Mouse (Mus musculus) heart, embryonic 10.5 days (tissue): ENCODE measurements at regions not wholly inside any gene's neighbourhood (a gene's known extent, or its start where the extent isn't known, plus 50 kb on each side); places are given as distances from the start of the nearest gene placed in this dataset.
A peak's percentile ranks its signal among the peaks of the same experiment; 100 is the strongest.

Experiments
- DNase-seq: peaks from one replicate; pipeline ENCODE4 v3.0.0-alpha.2; 2017; ENCODE audit warnings: low spot score
- H3K27ac ChIP-seq: fragments of 300-500 bp; sonication (generic); 2 replicates; pipeline ENCODE4 v1.5.1; 2016; ENCODE audit warnings: mild to moderate bottlenecking
- H3K27me3 ChIP-seq: fragments of 300-500 bp; sonication (generic); 2 replicates; pipeline ENCODE4 v1.6.1; 2016; ENCODE audit warnings: mild to moderate bottlenecking; ENCODE audit not compliant: poor library complexity, insufficient read depth, severe bottlenecking
- H3K36me3 ChIP-seq: fragments of 300-500 bp; sonication (generic); 2 replicates; pipeline ENCODE4 v1.6.1; 2016; ENCODE audit warnings: mild to moderate bottlenecking, moderate library complexity
- H3K4me1 ChIP-seq: fragments of 300-500 bp; sonication (generic); 2 replicates; pipeline ENCODE4 v1.6.1; 2016; ENCODE audit warnings: mild to moderate bottlenecking
- H3K4me3 ChIP-seq: fragments of 300-500 bp; sonication (generic); 2 replicates; pipeline ENCODE4 v1.5.1; 2016; ENCODE audit warnings: mild to moderate bottlenecking, moderate library complexity
- H3K9me3 ChIP-seq: fragments of 300-500 bp; sonication (generic); 2 replicates; pipeline ENCODE4 v1.6.1; 2016; ENCODE audit warnings: mild to moderate bottlenecking, moderate library complexity
- WGBS: fragments of 180-500 bp; shearing (Covaris S2); methylation state at CpG from one replicate; pipeline ENCODE4 v1.1.7; 2016; 5-methylcytosine and 5-hydroxymethylcytosine counted together

- DNase-seq = no peak
- Histone ChIP-seq H3K27ac (no peak overlapping the region), H3K27me3 (no peaks in the 10 kb centered on the region), H3K4me1 (no peaks in the 10 kb centered on the region), H3K9me3 (no peaks in the 10 kb centered on the region), H3K4me3 (no peak overlapping the region), H3K36me3 (no peaks in the 10 kb centered on the region)
- WGBS = 76% methylated on average over 4 of the region's 4 CpGs
These were observed 354.2 kb upstream of the Col3a1 start for GRCm38 (mm10) chr1:44957125-44957524.

DNA sequence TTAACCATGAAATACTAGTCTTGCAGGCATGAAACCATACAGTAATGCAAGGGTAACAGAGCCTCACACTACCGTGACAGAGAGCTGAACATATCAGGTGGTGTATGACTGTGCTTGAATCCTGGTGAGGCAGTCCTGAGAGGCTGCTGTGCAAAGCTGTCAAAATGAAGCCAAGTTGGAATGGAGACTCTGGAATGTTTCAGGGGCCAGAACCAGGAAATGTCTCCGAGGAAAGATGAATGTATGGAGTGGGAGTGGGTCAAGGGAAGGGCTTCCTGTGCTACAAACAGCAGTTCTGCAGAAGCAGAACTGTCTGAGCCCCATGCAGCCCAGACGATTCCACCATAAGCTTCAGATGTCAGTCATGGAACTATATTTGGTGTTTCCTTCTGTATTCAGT is 324.2 kb upstream of the Col3a1 start:
- no peaks in the 10 kb centered on the region for H3K4me1 ChIP-seq
- 41% methylated on average over 3 of the region's 3 CpGs for WGBS
- no peak overlapping the region for H3K4me3 ChIP-seq
- H3K36me3 ChIP-seq = no peaks in the 10 kb centered on the region
- DNase-seq = no peak
- no peak overlapping the region for H3K27ac ChIP-seq
- H3K9me3 ChIP-seq = no peaks in the 10 kb centered on the region
- H3K27me3 ChIP-seq = no peaks in the 10 kb centered on the region

DNA sequence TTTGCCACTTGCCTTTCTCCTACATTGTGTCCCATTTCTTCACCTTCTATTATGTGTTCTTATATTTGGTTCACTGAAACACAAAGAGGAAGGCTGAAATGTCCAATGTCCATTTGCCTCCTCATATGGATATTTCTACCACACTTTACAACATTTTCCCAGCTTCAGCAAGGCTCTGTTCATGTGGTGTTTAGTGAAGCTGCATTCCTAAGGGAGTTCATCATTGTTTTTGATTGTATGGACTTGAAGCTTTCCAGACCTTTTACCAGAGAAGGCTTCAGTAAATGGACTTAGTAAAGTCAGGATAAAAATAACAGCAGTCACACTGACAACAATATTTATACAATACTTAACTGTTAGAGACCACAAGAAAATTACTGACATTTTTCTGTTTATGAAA is 290.8 kb upstream of the Col3a1 start:
- H3K4me1 ChIP-seq = peaks cover 8% of the 10 kb centered on the region; the same call in 1 of the 2 replicates
- peak overlapping the region; percentile 67; the same call in 1 of the 2 replicates for H3K27ac ChIP-seq
- no peak overlapping the region for H3K4me3 ChIP-seq
- no peak for DNase-seq
- H3K36me3 ChIP-seq = no peaks in the 10 kb centered on the region
- H3K27me3 ChIP-seq = no peaks in the 10 kb centered on the region
- no peaks in the 10 kb centered on the region for H3K9me3 ChIP-seq

DNA sequence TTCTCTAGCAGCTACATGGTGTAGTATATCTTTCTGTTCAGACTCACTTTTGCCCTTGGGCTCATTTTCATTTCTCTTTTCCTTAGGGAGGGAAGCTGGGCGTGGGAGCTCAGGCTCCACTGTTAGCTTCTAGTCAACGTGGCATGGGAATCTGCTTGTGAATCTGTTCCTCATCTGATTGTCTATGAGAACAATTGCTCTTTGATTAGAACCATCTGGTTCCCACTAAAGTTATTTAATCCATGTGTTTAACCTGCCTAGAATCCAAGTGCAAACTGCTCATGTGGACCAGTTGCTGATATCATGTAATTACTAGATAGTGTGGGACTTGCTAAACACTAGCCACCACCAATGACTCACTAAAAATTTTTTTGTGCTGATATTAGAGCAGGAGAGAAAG is 290.1 kb upstream of the Col3a1 start:
- WGBS = 49% methylated on average over 2 of the region's 2 CpGs
- Histone ChIP-seq H3K27me3 (no peaks in the 10 kb centered on the region), H3K4me1 (peaks cover 8% of the 10 kb centered on the region; the same call in 1 of the 2 replicates), H3K27ac (peak overlapping the region; percentile 52; the same call in 1 of the 2 replicates), H3K9me3 (no peaks in the 10 kb centered on the region), H3K36me3 (no peaks in the 10 kb centered on the region), H3K4me3 (no peak overlapping the region)
- DNase-seq = no peak

DNA sequence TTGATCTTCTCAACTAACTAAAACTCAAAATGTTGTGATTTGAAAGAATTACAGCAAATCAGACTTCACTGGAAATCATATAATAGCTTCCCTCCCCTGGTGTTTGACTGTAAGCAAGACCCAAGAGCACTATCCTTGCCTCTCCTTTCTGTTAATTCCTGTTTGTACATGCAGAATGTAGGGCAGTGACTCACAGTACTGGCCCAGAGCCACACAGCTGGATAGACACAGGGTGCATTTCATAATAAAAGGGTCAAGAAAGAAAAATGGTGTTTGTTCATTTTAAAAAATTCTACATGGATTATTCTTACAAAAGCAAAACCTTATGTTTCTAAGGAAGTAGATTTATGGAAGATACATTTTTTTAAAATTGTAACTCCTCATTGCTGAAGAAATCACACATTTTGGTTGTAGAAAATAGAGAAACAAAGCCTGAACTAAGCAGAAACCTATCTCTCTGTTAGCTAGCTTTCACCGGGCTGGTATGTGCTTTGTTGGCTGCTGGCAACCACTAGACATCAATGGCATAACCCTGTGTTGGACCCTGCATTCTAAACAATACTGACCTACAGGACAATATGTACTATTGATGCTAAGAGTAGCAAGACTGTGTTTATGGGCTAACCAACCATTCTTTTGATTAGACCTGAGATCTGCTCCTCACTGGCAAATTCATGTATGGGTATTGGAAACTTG is 289.0 kb upstream of the Col3a1 start:
- Histone ChIP-seq H3K36me3 (no peaks in the 10 kb centered on the region), H3K4me1 (peaks cover 8% of the 10 kb centered on the region; the same call in 1 of the 2 replicates), H3K9me3 (no peaks in the 10 kb centered on the region), H3K27me3 (no peaks in the 10 kb centered on the region), H3K4me3 (no peak overlapping the region), H3K27ac (no peak overlapping the region)
- DNase-seq = no peak
- WGBS = 75% methylated on average over 1 of the region's 1 CpGs

DNA sequence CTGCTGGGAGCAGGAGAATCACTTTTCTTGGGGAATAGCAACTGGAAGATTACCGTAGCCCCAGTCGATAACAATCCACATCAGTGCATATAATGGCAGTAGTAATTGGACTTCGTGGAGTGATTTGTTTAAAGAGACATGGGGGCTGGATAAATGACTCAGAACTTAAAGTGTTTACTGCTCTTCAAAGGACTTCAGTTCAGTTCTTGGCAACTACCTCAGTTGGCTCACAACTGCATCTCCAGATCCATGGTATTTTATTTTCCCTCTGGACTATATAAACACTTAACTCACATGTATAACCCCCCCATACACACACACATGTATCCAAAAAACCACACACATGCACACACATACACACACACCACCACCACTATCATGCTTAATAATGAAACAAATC is 288.0 kb upstream of the Col3a1 start:
- H3K4me1 ChIP-seq = peaks cover 8% of the 10 kb centered on the region; the same call in 1 of the 2 replicates
- H3K36me3 ChIP-seq = no peaks in the 10 kb centered on the region
- H3K4me3 ChIP-seq = no peak overlapping the region
- H3K27me3 ChIP-seq = no peaks in the 10 kb centered on the region
- no peak for DNase-seq
- no peak overlapping the region for H3K27ac ChIP-seq
- WGBS = 81% methylated on average over 3 of the region's 3 CpGs
- no peaks in the 10 kb centered on the region for H3K9me3 ChIP-seq

- 63% methylated on average over 4 of the region's 4 CpGs for WGBS
- DNase-seq = no peak
- no peak overlapping the region for H3K27ac ChIP-seq
These were observed 279.8 kb upstream of the Col3a1 start for GRCm38 (mm10) chr1:45031436-45032027.

DNA sequence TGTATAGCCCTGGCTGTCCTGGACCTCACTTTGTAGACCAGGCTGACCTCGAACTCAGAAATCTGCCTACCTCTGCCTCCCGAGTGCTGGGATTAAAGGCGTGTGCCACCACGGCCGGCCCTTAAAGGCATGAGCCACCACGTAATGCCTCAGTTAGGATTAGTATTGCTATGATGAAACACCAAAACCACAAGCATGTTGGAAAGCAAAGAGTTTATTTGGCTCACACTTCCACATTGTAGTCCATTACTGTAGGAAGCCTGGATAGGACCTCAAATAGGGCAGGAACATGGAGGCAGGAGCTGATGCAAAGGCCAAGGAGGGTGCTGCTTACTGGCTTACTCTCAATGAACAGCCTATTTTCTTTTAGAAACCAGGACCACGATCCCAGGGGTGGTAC is 278.0 kb upstream of the Col3a1 start:
- no peaks in the 10 kb centered on the region for H3K9me3 ChIP-seq
- H3K4me3 ChIP-seq = no peak overlapping the region
- H3K27ac ChIP-seq = no peak overlapping the region
- no peak for DNase-seq
- WGBS = 87% methylated on average over 7 of the region's 7 CpGs
- H3K4me1 ChIP-seq = no peaks in the 10 kb centered on the region
- no peaks in the 10 kb centered on the region for H3K36me3 ChIP-seq
- no peaks in the 10 kb centered on the region for H3K27me3 ChIP-seq

More at GRCm38 (mm10) chr1:45031436-45032027, 279.8 kb upstream of the Col3a1 start:
- no peaks in the 10 kb centered on the region for H3K4me1 ChIP-seq
- H3K36me3 ChIP-seq = no peaks in the 10 kb centered on the region
- H3K27me3 ChIP-seq = no peaks in the 10 kb centered on the region
- no peak overlapping the region for H3K4me3 ChIP-seq
- H3K9me3 ChIP-seq = no peaks in the 10 kb centered on the region

DNA sequence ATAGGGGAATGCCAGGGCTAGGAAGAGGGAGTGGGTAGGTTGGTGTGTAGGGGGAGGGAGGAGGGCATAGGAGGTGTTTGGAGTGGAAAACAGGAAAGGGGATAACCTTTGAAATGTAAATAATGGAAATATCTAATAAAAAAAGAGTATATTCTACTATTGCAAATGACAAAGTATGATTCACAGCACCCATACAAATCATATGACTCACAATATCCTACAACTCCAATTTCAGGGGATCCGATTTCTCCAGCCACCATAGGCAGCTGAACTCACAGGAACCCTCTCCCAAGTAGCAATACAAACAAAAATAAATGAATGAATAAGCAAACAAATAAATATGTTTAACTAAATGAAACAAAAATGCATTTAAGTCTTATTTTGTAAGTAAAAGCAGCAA is 270.0 kb upstream of the Col3a1 start:
- WGBS = 84% methylated on average over 1 of the region's 1 CpGs
- no peak for DNase-seq
- no peak overlapping the region for H3K4me3 ChIP-seq

GRCm38 (mm10) chr1:45041815-45042214 is 269.5 kb upstream of the Col3a1 start:
- Histone ChIP-seq H3K9me3 (no peaks in the 10 kb centered on the region), H3K27me3 (no peaks in the 10 kb centered on the region), H3K27ac (no peak overlapping the region), H3K4me3 (no peak overlapping the region), H3K36me3 (no peaks in the 10 kb centered on the region), H3K4me1 (no peaks in the 10 kb centered on the region)
- DNase-seq = no peak

More for the DNA sequence above, 270.0 kb upstream of the Col3a1 start:
- H3K9me3 ChIP-seq = no peaks in the 10 kb centered on the region
- no peaks in the 10 kb centered on the region for H3K27me3 ChIP-seq
- no peak overlapping the region for H3K27ac ChIP-seq
- H3K4me1 ChIP-seq = no peaks in the 10 kb centered on the region
- H3K36me3 ChIP-seq = no peaks in the 10 kb centered on the region

- Histone ChIP-seq H3K36me3 (no peaks in the 10 kb centered on the region), H3K27ac (no peak overlapping the region), H3K4me3 (no peak overlapping the region), H3K27me3 (no peaks in the 10 kb centered on the region), H3K9me3 (no peaks in the 10 kb centered on the region), H3K4me1 (no peaks in the 10 kb centered on the region)
- no peak for DNase-seq
These were observed 268.0 kb upstream of the Col3a1 start for GRCm38 (mm10) chr1:45043245-45043926.

GRCm38 (mm10) chr1:45090841-45091535 is 220.3 kb upstream of the Col3a1 start:
- 83% methylated on average over 10 of the region's 10 CpGs for WGBS
- Histone ChIP-seq H3K4me1 (no peaks in the 10 kb centered on the region), H3K9me3 (0 out of 2 replicates have a peak, but pooled peaks cover 3% of the 10 kb centered on the region), H3K36me3 (no peaks in the 10 kb centered on the region), H3K27me3 (no peaks in the 10 kb centered on the region), H3K4me3 (no peak overlapping the region), H3K27ac (no peak overlapping the region)
- DNase-seq = no peak

- Histone ChIP-seq H3K36me3 (no peaks in the 10 kb centered on the region), H3K4me3 (no peak overlapping the region), H3K4me1 (no peaks in the 10 kb centered on the region), H3K9me3 (peaks cover 7% of the 10 kb centered on the region; the same call in 1 of the 2 replicates), H3K27me3 (no peaks in the 10 kb centered on the region), H3K27ac (no peak overlapping the region)
- no peak for DNase-seq
These were observed 210.4 kb upstream of the Col3a1 start for GRCm38 (mm10) chr1:45100966-45101365.
